Comparison of ENCODE assay signal across 7 mouse cellular contexts in the genomic region with DNA sequence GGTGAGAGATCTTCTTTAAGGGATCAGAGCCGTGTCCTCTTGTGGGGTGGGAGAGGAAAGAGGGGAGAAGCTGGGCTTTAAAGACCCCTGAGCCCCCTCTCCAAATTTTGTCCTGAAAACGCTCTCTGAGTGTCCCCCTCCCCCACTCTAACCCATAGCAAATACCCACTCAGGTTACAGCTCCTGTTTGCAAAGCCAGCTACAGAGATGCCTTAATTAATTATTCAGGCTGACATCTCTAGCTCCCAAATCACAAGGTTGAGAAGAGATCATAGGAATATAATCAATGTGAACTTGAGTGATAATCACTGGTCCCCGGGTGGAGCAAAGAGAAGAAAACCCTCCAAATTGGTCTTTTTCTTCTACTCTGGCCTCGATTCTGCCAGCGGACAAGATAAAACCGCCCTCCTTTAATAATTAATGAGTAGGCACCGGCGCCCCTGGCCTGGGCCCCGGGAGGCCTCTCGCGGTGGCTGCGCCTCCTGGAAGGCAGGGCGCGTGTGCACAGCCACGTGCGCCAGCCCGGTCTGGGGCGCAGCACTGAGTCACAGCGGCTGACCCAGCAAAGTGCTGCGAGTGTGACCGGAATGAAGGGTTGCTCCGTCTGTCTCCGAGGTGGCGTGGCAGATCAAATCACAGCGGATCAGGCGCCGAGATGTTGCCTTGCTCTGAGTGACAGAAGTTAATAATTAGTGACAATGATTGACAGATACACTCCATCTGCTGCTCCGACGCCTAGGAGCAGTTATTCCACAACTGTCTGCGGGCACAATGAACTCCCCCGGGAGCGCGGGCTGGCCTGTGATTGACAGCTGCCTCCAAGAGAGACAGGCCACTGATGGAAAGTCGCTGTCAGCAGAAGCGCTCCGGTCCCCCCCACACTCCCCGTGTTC.
A peak's percentile ranks its signal among the peaks of the same experiment; 100 is the strongest.
DNase-seq lines count a peak whose midpoint lies in the region; ATAC-seq and TF ChIP-seq lines count a peak whose summit lies in the region.

No protein-coding gene starts in this region.

- in situ Hi-C loops in CH12.LX (cut with MboI; ENCODE audit: low pct_ligation_motif_present, low pct_unique_long_range_greater_than_20kb, low sequenced_read_pairs) (no loop called here), ES-E14 (cut with MboI; ENCODE audit: low sequenced_read_pairs in 2 of 2, unreplicated experiment in 2 of 2) (no loop called here)

- no peaks in the 10 kb centered on the region for H3K79me2 ChIP-seq in CH12.LX (replicated peaks; ENCODE audit: control insufficient read depth, extremely low read depth, insufficient read depth, poor library complexity, severe bottlenecking)

- H3K27me3 ChIP-seq in CH12.LX (replicated peaks), result peaks cover 90% of the 10 kb centered on the region
- peaks cover 5% of the 10 kb centered on the region for H3K27me3 ChIP-seq in hindbrain, embryonic 16.5 days (replicated peaks; ENCODE audit: control insufficient read depth, insufficient read depth, low read length)
- H3K27me3 ChIP-seq in neural tube, embryonic 11.5 days (ENCODE audit: control insufficient read depth, insufficient read depth, low read length), result peaks cover 5% of the 10 kb centered on the region

- H3K9ac ChIP-seq in CH12.LX (ENCODE audit: insufficient read depth, low read depth) (no peak overlapping the region), ES-E14 (ENCODE audit: insufficient read depth, low read depth, low read length, poor library complexity, severe bottlenecking) (peak overlapping the region; percentile 9; the same call in 1 of the 2 replicates)
- peak overlapping the region; percentile 62 for H3K9ac ChIP-seq in hindbrain, embryonic 16.5 days (ENCODE audit: low read depth, low read length)
- peak overlapping the region; percentile 26; the same call in 1 of the 2 replicates for H3K9ac ChIP-seq in neural tube, embryonic 11.5 days (ENCODE audit: low read length)

- H3K36me3 ChIP-seq in CH12.LX (replicated peaks in 1 of 2; ENCODE audit: control insufficient read depth in 1 of 2, insufficient read depth in 1 of 2, low read length in 1 of 2), result no peaks in the 10 kb centered on the region
- H3K36me3 ChIP-seq in ES-E14 (ENCODE audit: control insufficient read depth, insufficient read depth, low read length, poor library complexity, severe bottlenecking), result no peaks in the 10 kb centered on the region
- H3K36me3 ChIP-seq in hindbrain, embryonic 16.5 days (ENCODE audit: control insufficient read depth, insufficient read depth, low read length), result no peaks in the 10 kb centered on the region
- no peaks in the 10 kb centered on the region for H3K36me3 ChIP-seq in neural tube, embryonic 11.5 days (ENCODE audit: control insufficient read depth, insufficient read depth, low read length)

- TF ChIP-seq CTCF in CH12.LX (conservative IDR thresholded peaks at IDR 0.05 in 1 of 2, IDR thresholded peaks at IDR 0.05 in 1 of 2; ENCODE audit: low read depth in 2 of 2, low read length in 2 of 2), result no peak

- H3K9me3 ChIP-seq in CH12.LX (replicated peaks; ENCODE audit: low read length) (peaks cover under 1% of the 10 kb centered on the region), ES-E14 (ENCODE audit: control insufficient read depth, insufficient read depth, low read depth, low read length) (no peaks in the 10 kb centered on the region)
- no peaks in the 10 kb centered on the region for H3K9me3 ChIP-seq in hindbrain, embryonic 16.5 days (ENCODE audit: control insufficient read depth, low read length)
- no peaks in the 10 kb centered on the region for H3K9me3 ChIP-seq in neural tube, embryonic 11.5 days (ENCODE audit: control insufficient read depth, low read length)

- H3K27ac ChIP-seq in CH12.LX (ENCODE audit: insufficient read depth, low read depth) (no peak overlapping the region), ES-E14 (ENCODE audit: insufficient read depth, low read depth, low read length, poor library complexity, severe bottlenecking) (no peak overlapping the region)
- no peak overlapping the region for H3K27ac ChIP-seq in hindbrain, embryonic 16.5 days (ENCODE audit: low read depth, low read length)
- H3K27ac ChIP-seq in neural tube, embryonic 11.5 days (ENCODE audit: low read depth, low read length), result no peak overlapping the region

- TF ChIP-seq RAD21 in CH12.LX (IDR thresholded peaks at IDR 0.05; ENCODE audit: low read depth, low read length), result no peak

- ATAC-seq in hindbrain, embryonic 16.5 days, result peak; percentile 80
- peak; percentile 53; the same call in 1 of the 2 replicates for ATAC-seq in neural tube, embryonic 11.5 days (ENCODE audit: insufficient read depth, low FRiP score, low TSS enrichment)

- H3K4me1 ChIP-seq in CH12.LX (ENCODE audit: control insufficient read depth in 1 of 2, insufficient read depth in 2 of 2), result peaks cover 3 to 5% of the 10 kb centered on the region in 2 experiments; a peak in 1 of 4 replicates
- peaks cover 2 to 15% of the 10 kb centered on the region in 2 experiments for H3K4me1 ChIP-seq in ES-E14 (ENCODE audit: control insufficient read depth in 2 of 2, insufficient read depth in 2 of 2, low read length in 2 of 2, poor library complexity in 1 of 2)
- peaks cover 14% of the 10 kb centered on the region for H3K4me1 ChIP-seq in hindbrain, embryonic 16.5 days (ENCODE audit: control insufficient read depth, insufficient read depth, low read depth, low read length)
- peaks cover 12% of the 10 kb centered on the region for H3K4me1 ChIP-seq in neural tube, embryonic 11.5 days (ENCODE audit: control insufficient read depth, insufficient read depth, low read length)

- intact Hi-C loops in left cerebral cortex, postnatal 36 days (cut with DNase I), result no loop called here

- peak; percentile 30 for DNase-seq in CH12.LX (ENCODE audit: extremely low read depth)
- no peak for DNase-seq in ES-E14 (ENCODE audit: low read depth, low spot score)
- peak; percentile 4 for DNase-seq in fibroblast of lung, adult 2 months (ENCODE audit: low read depth)
- peak; percentile 16 to 22 for DNase-seq in left cerebral cortex, postnatal 36 days (ENCODE audit: low spot score in 2 of 2)
- peak; percentile 73 for DNase-seq in neural tube, embryonic 11.5 days (ENCODE audit: low spot score)
- DNase-seq in spleen, postnatal 36 days (ENCODE audit: low spot score in 2 of 2), result no peak

- H3K4me2 ChIP-seq in CH12.LX (ENCODE audit: insufficient read depth, low read depth, poor library complexity, severe bottlenecking), result peak overlapping the region; percentile 73
- H3K4me2 ChIP-seq in hindbrain, embryonic 16.5 days (ENCODE audit: low read length), result peak overlapping the region; percentile 77
- H3K4me2 ChIP-seq in neural tube, embryonic 11.5 days (ENCODE audit: low read depth), result peak overlapping the region; percentile 55

- H3K4me3 ChIP-seq in CH12.LX (replicated peaks in 1 of 3; ENCODE audit: low read depth in 2 of 3, low read length in 2 of 3, poor library complexity in 1 of 3), result peak overlapping the region in 1 of 3 experiments; percentile 22
- H3K4me3 ChIP-seq in ES-E14 (ENCODE audit: insufficient read depth in 1 of 2, low read depth in 1 of 2, low read length in 2 of 2, poor library complexity in 1 of 2, severe bottlenecking in 1 of 2), result peak overlapping the region; percentile 40 to 46
- H3K4me3 ChIP-seq in hindbrain, embryonic 16.5 days (ENCODE audit: low read length), result peak overlapping the region; percentile 38
- peak overlapping the region; percentile 20 for H3K4me3 ChIP-seq in neural tube, embryonic 11.5 days (ENCODE audit: low read depth, low read length)

- dilution Hi-C loops in CH12.LX (cut with MboI; ENCODE audit: extremely low pct_ligation_motif_present, extremely low pct_unique_long_range_greater_than_20kb, low sequenced_read_pairs), result no loop called here

- no peak for TF ChIP-seq EP300 in CH12.LX (IDR thresholded peaks at IDR 0.05; ENCODE audit: low read length)

- no peak for TF ChIP-seq POLR2A in CH12.LX (IDR thresholded peaks at IDR 0.05; ENCODE audit: low read depth, low read length)

- 2% methylated on average over 37 of the region's 37 CpGs for WGBS in hindbrain, embryonic 16.5 days
- WGBS in neural tube, embryonic 11.5 days, result 3% methylated on average over 37 of the region's 37 CpGs

TF ChIP-seq in CH12.LX, 34 proteins besides CTCF, POLR2A, EP300 and RAD21 (continues in another document):
- 0 out of 2 replicates have a peak, but pooled peaks have one; percentile 21 for TF ChIP-seq CHD2 (IDR thresholded peaks at IDR 0.05; ENCODE audit: low read length)
- TF ChIP-seq UBTF (IDR thresholded peaks at IDR 0.05; ENCODE audit: low read depth, low read length), result peak; percentile 83
- no peak for TF ChIP-seq ZC3H11A (IDR thresholded peaks at IDR 0.05; ENCODE audit: low read depth, low read length)
- no peak for TF ChIP-seq USF2 (conservative IDR thresholded peaks at IDR 0.05; ENCODE audit: low read depth, low read length)
- TF ChIP-seq RCOR1 (conservative IDR thresholded peaks at IDR 0.05; ENCODE audit: low read depth, low read length), result no peak
- peak; percentile 56; the same call in 1 of the 2 replicates for TF ChIP-seq MYC (IDR thresholded peaks at IDR 0.05; ENCODE audit: low read depth, low read length)
- no peak for TF ChIP-seq USF1 (IDR thresholded peaks at IDR 0.05; ENCODE audit: low read depth, low read length)
- TF ChIP-seq MAFK (IDR thresholded peaks at IDR 0.05; ENCODE audit: insufficient replicate concordance, low read length), result peak; percentile 65; the same call in 1 of the 2 replicates
- TF ChIP-seq BHLHE40 (IDR thresholded peaks at IDR 0.05; ENCODE audit: low read depth, low read length), result peak; percentile 87
- no peak for TF ChIP-seq SMC3 (IDR thresholded peaks at IDR 0.05; ENCODE audit: low read depth, low read length)
- TF ChIP-seq JUND (conservative IDR thresholded peaks at IDR 0.05; ENCODE audit: low read depth, low read length), result no peak

TF ChIP-seq in ES-E14, 5 proteins besides CTCF, POLR2A, EP300 and RAD21:
- TF ChIP-seq HCFC1 (IDR thresholded peaks at IDR 0.05; ENCODE audit: borderline replicate concordance, insufficient read depth, low read length), result no peak
- TF ChIP-seq ZC3H11A (IDR thresholded peaks at IDR 0.05; ENCODE audit: borderline replicate concordance, low read depth, low read length), result no peak
- TF ChIP-seq CHD2 (IDR thresholded peaks at IDR 0.05; ENCODE audit: low read depth, low read length), result no peak
- TF ChIP-seq MAFK (IDR thresholded peaks at IDR 0.05; ENCODE audit: insufficient read depth, low read depth, low read length), result no peak
- TF ChIP-seq ZNF384 (IDR thresholded peaks at IDR 0.05; ENCODE audit: low read depth, low read length), result no peak
TF ChIP-seq in ES-E14: peak in this region for 0.

Comparison
In these comparisons a context has a peak if more than half of its experiments do, and no peak if none do; other contexts are left out.
1. DNase-seq: peak in CH12.LX (single experiment), fibroblast of lung, adult 2 months (single experiment), left cerebral cortex, postnatal 36 days (2 of 2) and neural tube, embryonic 11.5 days (single experiment); none in ES-E14 (single experiment) and spleen, postnatal 36 days (0 of 2).
2. Peak in every context shown above with its lines, with median percentiles within 50 percentile points of each other: H3K4me2 ChIP-seq.